Mouse (Mus musculus): ENCODE measurements around the gene Fam76b.
A peak's percentile ranks its signal among the peaks of the same experiment; 100 is the strongest.
"Not testable (repeated sequence)": the region's sequence is repeated elsewhere in the genome, so short reads cannot be mapped to it uniquely, and the experiment has no call there.

Fam76b gene

DNA sequence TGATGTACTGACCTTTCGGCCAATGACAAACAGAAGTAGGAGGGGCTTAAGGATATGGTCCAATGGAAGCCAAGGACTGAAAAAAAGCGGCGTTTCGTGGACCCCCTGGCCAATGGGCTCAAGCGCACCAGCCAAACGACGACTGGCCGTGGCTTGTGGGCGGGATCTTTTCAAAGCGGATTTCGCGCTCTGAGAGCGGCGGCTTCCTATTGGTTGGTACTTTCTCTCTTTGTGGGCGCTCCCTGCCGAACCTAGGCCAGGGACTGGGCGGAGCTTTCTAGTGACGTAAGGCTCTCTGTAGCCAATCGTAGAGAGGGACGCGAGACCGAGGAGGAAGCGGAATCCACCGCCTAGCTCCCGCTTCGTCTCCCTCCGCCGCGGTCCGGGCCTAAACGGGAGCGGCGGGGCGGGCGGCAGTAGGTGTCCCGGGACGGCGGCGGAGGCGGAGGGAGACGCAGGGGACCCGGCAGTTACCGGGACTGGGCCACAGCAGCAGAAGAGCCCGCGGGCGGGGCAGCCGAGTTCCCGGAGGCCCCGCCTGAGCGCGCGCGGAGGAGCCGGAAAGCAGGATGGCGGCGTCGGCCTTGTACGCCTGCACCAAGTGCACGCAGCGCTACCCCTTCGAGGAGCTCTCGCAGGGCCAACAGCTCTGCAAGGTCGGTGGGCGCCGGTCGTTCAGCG, at the start of gene Fam76b:
Fam76b (plus strand) TSS at position 311 of the 681 bp plus-strand sequence.
- DNase-seq, result peak; percentile 99

DNA sequence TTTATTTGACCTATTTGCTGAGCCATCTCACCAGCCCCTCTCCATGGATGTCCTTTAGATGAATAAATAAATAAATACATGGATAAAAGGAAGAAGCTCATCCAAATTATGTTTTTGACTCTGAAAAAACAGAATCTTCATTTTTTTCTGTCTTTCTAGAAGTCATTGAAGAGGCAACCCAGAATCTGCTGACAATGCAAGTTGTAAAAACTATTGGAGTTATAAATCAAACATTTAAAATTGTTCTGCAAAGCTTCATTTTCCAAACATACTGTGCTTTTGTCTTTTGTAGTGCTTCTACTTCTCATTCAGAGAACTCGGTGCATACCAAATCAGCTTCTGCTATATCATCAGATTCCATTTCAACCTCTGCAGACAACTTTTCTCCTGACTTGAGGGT, 45.5 kb upstream of the Fam76b start:
- no peak for DNase-seq

DNA sequence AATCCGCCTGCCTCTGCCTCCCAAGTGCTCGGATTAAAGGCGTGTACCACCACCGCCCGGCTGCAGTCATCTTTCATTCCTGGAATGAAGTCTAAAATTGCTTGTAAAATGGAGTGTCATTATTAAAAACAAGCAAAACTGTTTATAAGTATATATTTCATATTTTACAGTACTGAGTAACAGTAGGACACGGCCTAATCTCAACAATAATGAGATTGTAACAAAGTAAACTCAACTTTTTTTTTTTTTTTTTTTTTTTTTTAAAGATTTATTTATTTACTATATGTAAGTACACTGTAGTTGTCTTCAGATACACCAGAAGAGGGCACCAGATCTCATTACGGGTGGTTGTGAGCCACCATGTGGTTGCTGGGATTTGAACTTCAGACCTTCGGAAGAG, 36.7 kb upstream of the Fam76b start:
- not testable (repeated sequence) for DNase-seq

GRCm38 (mm10) chr9:13794302-13794701, 33.2 kb upstream of the Fam76b start:
- no peak for DNase-seq

- no peak for DNase-seq
Measured at GRCm38 (mm10) chr9:13794756-13795155, 32.8 kb upstream of the Fam76b start.

- no peak for DNase-seq
Measured at GRCm38 (mm10) chr9:13804480-13804879, 23.0 kb upstream of the Fam76b start.

DNA sequence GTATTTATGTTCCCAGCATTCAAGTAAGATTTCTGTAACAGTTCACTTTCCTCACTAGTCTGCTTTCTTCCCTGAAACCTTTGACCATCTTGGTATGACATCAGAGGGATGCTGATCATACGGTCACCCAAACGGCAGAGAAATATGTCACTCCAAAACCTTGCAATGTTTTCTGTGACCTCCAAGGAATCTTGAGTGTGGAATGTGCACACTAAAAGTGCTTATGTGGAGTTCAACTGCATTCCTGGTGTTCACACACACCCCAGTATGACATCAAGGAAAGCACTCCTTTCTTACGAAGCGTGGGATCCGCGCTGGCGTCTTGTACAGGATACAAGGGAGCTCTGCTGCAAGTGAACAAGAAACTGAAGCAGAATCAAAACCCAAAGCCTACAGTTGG, 20.7 kb upstream of the Fam76b start:
- DNase-seq, result no peak

DNA sequence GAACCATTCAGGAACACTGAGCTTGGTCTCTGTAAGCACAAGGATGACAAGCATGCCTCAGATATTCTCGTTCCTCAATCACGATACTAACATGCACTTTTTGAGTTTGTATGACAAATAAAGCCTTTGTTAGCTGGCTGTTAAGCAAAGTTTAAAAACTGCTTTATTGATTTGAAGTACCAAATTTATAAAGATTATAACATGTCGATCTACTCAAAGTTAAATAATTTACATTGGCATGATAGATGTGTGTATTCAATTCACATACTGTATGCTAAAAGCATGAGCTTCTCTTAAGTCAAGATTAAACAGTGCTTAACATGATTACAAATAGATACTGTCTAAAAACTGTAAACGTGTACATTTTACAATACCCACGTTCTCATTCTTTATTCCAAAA, 19.9 kb upstream of the Fam76b start:
- no peak for DNase-seq

- no peak for DNase-seq
Measured at GRCm38 (mm10) chr9:13809937-13810336, 17.6 kb upstream of the Fam76b start.

GRCm38 (mm10) chr9:13818369-13818768, 9.1 kb upstream of the Fam76b start:
- no peak for DNase-seq

DNA sequence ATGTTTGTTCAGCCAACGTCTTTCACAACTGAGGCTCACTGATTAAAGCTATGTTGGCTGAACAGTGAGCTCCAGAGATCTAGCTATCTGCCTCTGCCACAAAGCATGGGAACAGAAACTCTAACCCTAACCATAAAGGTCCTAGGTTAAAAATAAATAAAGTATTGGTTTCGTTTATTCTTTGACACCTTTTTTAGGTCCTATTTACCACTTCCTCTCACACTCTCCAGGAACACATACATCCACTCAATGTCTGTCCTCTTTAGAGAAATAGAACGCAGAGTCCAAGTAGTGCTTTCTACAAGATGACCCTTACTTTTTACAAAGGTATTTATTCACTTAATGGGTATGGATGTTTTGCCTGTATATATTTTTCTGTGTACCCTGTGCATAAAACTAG, 6.7 kb upstream of the Fam76b start:
- DNase-seq, result no peak

DNA sequence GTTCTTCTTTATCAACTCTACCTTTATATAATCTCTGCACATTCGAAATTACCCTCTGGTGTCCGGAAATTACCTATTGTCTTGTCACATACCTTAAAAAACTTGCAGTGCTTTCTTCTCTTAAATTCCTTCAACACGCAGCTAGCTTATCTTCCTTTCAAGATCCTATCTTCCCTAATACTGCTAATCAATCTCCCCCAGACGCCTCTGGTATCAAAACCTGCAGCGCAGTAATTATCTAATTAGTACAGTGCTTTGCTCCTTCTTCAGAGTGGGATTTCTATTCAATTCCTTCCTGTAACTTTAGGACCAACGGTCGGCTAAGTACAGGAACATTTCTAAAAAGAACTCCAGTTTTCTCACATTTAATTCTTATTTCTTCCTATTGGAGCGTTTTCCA, 1.6 kb upstream of the Fam76b start:
- no peak for DNase-seq

DNA sequence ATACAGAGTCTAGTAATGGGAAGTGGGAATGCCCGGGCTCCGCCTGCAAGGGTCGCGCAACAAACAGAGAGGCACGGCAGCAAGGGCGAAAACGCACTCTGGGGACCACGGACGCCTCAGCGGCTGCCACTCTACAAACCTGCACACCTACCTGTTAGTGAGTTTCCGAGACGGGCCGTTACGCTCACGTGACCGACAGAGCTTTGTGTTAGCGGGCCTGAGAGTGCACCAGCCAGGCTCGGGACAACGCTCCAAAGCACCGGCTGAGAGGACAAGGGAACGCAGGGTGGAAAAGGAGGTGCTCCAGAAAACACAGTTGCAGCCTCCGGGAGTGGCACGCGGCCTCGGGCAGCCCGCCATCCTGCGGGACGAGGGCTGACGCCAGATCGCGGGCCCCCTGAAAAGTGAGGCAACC, 1.1 kb upstream of the Fam76b start:
- DNase-seq, result no peak

GRCm38 (mm10) chr9:13826832-13827405, 597 bp upstream of the Fam76b start, which contains the start of gene Cep57:
Cep57 (minus strand) TSS chr9:13827107.
- peak; percentile 97 for DNase-seq

- no peak for DNase-seq
Measured at GRCm38 (mm10) chr9:13828087-13828441, 548 bp downstream of the Fam76b start.

GRCm38 (mm10) chr9:13835256-13835655, 7.7 kb downstream of the Fam76b start:
- no peak for DNase-seq

DNA sequence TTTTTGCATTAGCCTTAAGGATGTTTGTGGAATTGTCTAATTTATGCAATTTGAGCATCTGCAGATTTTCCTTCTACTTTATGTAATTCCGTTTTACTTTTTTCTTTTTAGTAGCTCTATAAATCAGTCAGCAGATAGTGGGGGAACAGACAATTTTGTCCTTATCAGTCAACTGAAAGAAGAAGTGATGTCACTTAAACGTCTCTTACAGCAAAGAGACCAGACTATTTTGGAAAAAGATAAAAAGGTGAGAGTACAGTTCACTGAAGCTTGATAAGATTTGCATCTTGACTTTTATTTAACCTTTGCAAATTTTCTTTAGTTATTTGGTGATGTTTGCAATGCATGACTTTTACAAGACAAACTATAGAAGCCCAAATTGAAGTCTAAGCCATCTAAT, 9.2 kb downstream of the Fam76b start:
- no peak for DNase-seq

DNA sequence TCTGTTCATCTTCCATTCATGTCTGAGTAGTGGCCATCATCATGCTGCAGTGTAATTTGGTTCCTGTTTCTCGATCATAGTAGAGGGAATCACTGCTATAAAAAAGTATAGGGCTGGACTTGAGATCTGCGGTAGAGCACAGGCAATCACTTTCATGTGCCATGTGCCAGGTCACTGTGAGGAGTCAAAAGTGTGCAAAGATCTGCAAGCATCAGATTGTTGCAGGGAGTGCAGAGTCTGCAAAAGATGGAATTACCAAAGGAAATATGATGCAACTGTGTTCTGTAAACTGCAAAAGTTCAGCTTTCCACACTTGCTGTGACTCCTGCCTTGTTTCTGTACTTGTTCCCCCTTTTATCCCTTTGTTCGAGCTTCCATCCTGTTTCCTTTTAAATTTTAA, 20.1 kb downstream of the Fam76b start:
- no peak for DNase-seq

DNA sequence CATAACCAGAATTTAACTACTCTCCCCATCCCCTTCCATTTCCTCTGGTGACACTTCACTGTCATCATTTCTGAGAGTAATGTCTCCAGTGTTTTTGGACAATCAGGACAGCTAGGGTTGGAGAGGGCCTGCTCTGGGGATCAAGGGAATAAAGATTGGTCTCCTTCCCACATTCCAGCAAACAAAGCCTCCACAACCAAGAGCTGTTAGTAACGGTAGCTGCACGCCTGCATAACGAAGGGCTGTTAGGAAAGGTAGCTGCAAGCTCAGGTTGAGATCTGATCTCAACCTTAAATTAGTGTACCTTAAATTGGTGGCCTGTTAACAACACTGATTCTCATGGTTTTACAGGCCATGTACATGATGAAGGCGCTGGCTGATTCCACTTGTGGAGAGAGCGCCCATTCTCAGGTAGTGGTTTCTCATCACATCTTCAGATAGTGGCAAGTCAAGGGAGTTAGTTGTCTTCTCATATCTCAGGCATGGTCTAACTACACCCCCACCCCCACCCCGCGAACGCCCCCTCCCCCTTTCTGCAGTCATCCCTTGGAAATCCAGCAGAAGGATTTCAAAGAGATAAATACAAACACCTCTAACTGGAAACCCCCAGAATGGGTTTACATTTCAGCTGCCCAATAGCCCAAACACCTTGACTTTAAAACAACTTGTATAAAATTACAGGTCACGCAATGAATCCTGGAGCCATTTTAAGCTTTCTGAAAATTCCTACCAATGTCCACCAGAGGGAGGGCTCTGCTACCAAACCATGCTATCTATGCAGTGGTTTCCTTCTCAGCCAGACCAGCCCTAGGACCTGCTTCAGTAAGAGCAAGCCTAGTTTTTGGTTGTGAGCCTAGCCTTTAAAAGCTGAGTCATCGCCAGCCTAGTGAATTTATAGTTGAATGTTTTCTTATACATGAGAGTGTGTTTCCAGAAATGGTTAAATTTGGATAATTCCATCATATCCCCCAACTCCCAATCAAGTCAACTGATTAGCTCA, 21.3 kb downstream of the Fam76b start:
- peak; percentile 42 to 60 for DNase-seq

DNA sequence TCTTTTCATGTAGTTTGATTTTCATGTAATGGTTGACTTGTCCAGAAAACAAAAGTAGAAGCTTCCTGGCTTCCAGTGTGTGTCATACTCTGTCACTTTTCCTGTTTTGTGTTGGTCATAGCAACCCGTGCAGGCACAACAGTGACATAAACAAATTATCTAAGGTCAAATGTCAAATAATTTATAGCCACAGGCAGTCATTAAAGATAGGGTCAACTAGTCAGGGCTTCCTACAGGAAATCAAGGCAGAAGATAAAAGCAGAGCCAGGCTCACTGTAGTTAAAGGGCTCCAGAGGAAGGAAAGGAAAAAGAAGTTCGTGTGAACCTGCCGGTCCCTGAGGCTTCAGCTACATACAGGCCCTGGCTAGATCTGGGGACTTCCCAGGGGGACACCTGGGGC, 26.4 kb downstream of the Fam76b start:
- no peak for DNase-seq

DNA sequence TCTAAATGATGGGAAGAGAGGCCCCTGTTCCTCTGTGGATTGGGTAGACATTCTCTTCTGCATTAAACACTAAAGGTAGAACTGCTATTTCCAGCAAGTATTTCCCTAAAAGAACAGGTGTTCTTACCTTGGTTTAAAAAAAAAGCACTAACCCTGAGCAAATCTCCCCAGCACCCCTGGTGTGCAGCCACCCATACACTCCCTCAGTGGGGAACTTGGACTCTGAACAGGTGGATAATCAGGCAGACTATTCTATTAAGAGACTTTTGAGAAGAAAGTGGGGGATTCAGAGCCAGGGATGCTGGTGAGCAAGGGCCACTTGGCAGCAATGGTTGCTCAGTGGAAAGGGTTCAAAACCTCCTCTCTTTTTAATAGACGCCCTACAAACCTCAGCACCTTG, 28.7 kb downstream of the Fam76b start:
- DNase-seq, result no peak

GRCm38 (mm10) chr9:13856777-13857176, 29.3 kb downstream of the Fam76b start:
- no peak for DNase-seq

DNA sequence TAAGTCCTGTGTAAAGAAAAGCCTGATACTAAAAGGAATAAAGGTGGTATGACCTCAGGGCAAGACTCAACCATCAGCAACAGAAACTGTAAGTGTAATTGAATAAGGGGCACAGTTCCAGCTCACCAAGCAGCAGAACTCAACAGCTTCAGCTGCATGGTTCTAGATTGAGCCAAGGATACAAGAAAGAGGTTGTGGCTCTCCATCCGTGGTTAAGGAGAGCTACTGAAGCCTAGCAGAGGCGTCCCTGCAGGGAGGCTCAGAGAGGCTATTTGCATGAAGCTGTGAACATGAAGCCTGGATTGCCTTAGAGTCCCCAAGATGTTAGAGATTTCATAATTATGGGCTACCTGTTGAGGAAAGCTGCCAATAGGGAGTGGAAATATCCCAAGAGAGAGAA, 40.1 kb downstream of the Fam76b start:
- DNase-seq, result no peak

- no peak for DNase-seq
Measured at GRCm38 (mm10) chr9:13871631-13872030, 44.1 kb downstream of the Fam76b start.
